Mouse (Mus musculus): ENCODE results near the gene Pank3.
"Not testable (repeated sequence)": the region's sequence is repeated elsewhere in the genome, so short reads cannot be mapped to it uniquely, and the experiment has no call there.

The Pank3 gene

GRCm38 (mm10) chr11:35776452-35776851 is 7.2 kb downstream of the Pank3 start:
- no peak for DNase-seq (ENCODE audit: low read depth, low spot score)

- no peak for DNase-seq (ENCODE audit: low read depth, low spot score)
Measured at GRCm38 (mm10) chr11:35780336-35780735, 11.1 kb downstream of the Pank3 start.

- no peak for DNase-seq (ENCODE audit: low read depth, low spot score)
Measured at GRCm38 (mm10) chr11:35782444-35782843, 13.2 kb downstream of the Pank3 start.

GRCm38 (mm10) chr11:35783038-35783437 is 13.8 kb downstream of the Pank3 start:
- DNase-seq (ENCODE audit: low read depth, low spot score), result no peak

GRCm38 (mm10) chr11:35784002-35784401 is 14.7 kb downstream of the Pank3 start:
- DNase-seq (ENCODE audit: low read depth, low spot score), result no peak

- no peak for DNase-seq (ENCODE audit: low read depth, low spot score)
Measured at GRCm38 (mm10) chr11:35784537-35784936, 15.3 kb downstream of the Pank3 start.

GRCm38 (mm10) chr11:35788443-35788842 is 19.2 kb downstream of the Pank3 start:
- no peak for DNase-seq (ENCODE audit: low read depth, low spot score)

- DNase-seq (ENCODE audit: low read depth, low spot score), result not testable (repeated sequence)
Measured at GRCm38 (mm10) chr11:35792800-35793199, 23.5 kb downstream of the Pank3 start.

- no peak for DNase-seq (ENCODE audit: low read depth, low spot score)
Measured at GRCm38 (mm10) chr11:35797751-35798494, 28.6 kb downstream of the Pank3 start.

GRCm38 (mm10) chr11:35798495-35798820 is 29.2 kb downstream of the Pank3 start:
- DNase-seq (ENCODE audit: low read depth, low spot score), result peak; percentile 30

- DNase-seq (ENCODE audit: low read depth, low spot score), result no peak
Measured at GRCm38 (mm10) chr11:35798874-35799273, 29.6 kb downstream of the Pank3 start, which contains the start of gene Fbll1. TSS of gene Fbll1 (minus strand) at chr11:35798884.

GRCm38 (mm10) chr11:35801332-35801731 is 32.0 kb downstream of the Pank3 start:
- no peak for DNase-seq (ENCODE audit: low read depth, low spot score)

GRCm38 (mm10) chr11:35811458-35811857 is 42.2 kb downstream of the Pank3 start:
- no peak for DNase-seq (ENCODE audit: low read depth, low spot score)

GRCm38 (mm10) chr11:35816316-35816715 is 47.0 kb downstream of the Pank3 start:
- DNase-seq (ENCODE audit: low read depth, low spot score), result no peak

- DNase-seq (ENCODE audit: low read depth, low spot score), result no peak
Measured at GRCm38 (mm10) chr11:35827714-35828113, 58.4 kb downstream of the Pank3 start.

- DNase-seq (ENCODE audit: low read depth, low spot score), result no peak
Measured at GRCm38 (mm10) chr11:35832139-35832538, 62.9 kb downstream of the Pank3 start.

- no peak for DNase-seq (ENCODE audit: low read depth, low spot score)
Measured at GRCm38 (mm10) chr11:35833270-35833669, 64.0 kb downstream of the Pank3 start.

- peak; percentile 85 for DNase-seq (ENCODE audit: low read depth, low spot score)
Measured at GRCm38 (mm10) chr11:35834022-35834760, 64.9 kb downstream of the Pank3 start, which contains the start of gene Rars. TSS of gene Rars (minus strand) at chr11:35834506.

- no peak for DNase-seq (ENCODE audit: low read depth, low spot score)
Measured at GRCm38 (mm10) chr11:35837156-35838126, 68.2 kb downstream of the Pank3 start.

- peak; percentile 75 for DNase-seq (ENCODE audit: low read depth, low spot score)
Measured at GRCm38 (mm10) chr11:35838345-35839338, 69.4 kb downstream of the Pank3 start.

GRCm38 (mm10) chr11:35840282-35840681 is 71.0 kb downstream of the Pank3 start:
- DNase-seq (ENCODE audit: low read depth, low spot score), result no peak

Measured in retina, adult 2 months (tissue).